Mouse (Mus musculus) G1E (cell line): ENCODE measurements at regions not wholly inside any gene's neighbourhood (a gene's known extent, or its start where the extent isn't known, plus 50 kb on each side); places are given as distances from the start of the nearest gene placed in this dataset.

Experiments
- ATAC-seq: 2 replicates; pipeline ENCODE4 v1.8.0; 2016; ENCODE audit warnings: mild to moderate bottlenecking; ENCODE audit not compliant: insufficient number of reproducible peaks, poor library complexity, low FRiP score, severe bottlenecking; ENCODE audit errors: extremely low read depth
- DNase-seq: peaks from one replicate; pipeline ENCODE4 v3.0.0; 2012; ENCODE audit warnings: low spot score
- H3K27me3 ChIP-seq: 2 replicates; pipeline ENCODE4 v1.6.1; 2012; ENCODE audit warnings: mild to moderate bottlenecking, low read length, inconsistent platforms; ENCODE audit not compliant: insufficient read depth
- H3K36me3 ChIP-seq: replicated peaks from 2 replicates; pipeline ENCODE3; 2012; ENCODE audit warnings: mild to moderate bottlenecking, inconsistent platforms
- H3K4me1 ChIP-seq: 2 replicates; pipeline ENCODE4 v1.6.1; 2012; ENCODE audit warnings: low read depth, low read length, inconsistent platforms, mixed read lengths; ENCODE audit not compliant: insufficient read depth
- H3K4me3 ChIP-seq: 2 replicates; pipeline ENCODE4 v1.5.1; 2012; ENCODE audit warnings: low read depth, mild to moderate bottlenecking, inconsistent platforms, low read length, moderate library complexity, mixed read lengths
- H3K9me3 ChIP-seq: replicated peaks from 2 replicates; pipeline ENCODE4 v1.6.1; 2012; ENCODE audit warnings: inconsistent platforms
- CTCF ChIP-seq: IDR thresholded peaks from 2 replicates; pipeline ENCODE4 v1.5.1; 2012; ENCODE audit warnings: low read depth, low read length, inconsistent platforms, mixed read lengths
- GATA1 ChIP-seq: IDR thresholded peaks from 2 replicates; pipeline ENCODE4 v1.6.1; 2012; ENCODE audit warnings: borderline replicate concordance, low read length, inconsistent platforms, mixed read lengths
- GATA2 ChIP-seq: IDR thresholded peaks from 2 replicates; pipeline ENCODE4 v1.6.1; 2012; ENCODE audit warnings: low read depth, low read length, inconsistent platforms, borderline replicate concordance
- POLR2AphosphoS5 ChIP-seq: IDR thresholded peaks from 2 replicates; pipeline ENCODE4 v1.6.1; 2012; ENCODE audit warnings: low read depth, low read length, inconsistent platforms; ENCODE audit not compliant: insufficient replicate concordance
- TAL1 ChIP-seq: conservative IDR thresholded peaks from 2 replicates; pipeline ENCODE4 v1.6.1; 2012; ENCODE audit warnings: low read depth, low read length, inconsistent platforms, mixed read lengths

GRCm38 (mm10) chr2:146621167-146621566, 109.0 kb upstream of the Ralgapa2 start:
- Histone ChIP-seq H3K9me3 (no peaks in the 10 kb centered on the region), H3K36me3 (no peaks in the 10 kb centered on the region), H3K4me1 (no peaks in the 10 kb centered on the region), H3K27me3 (no peaks in the 10 kb centered on the region), H3K4me3 (no peak overlapping the region)
- no peak; the same call in 1 of the 2 replicates for ATAC-seq
- TF ChIP-seq TAL1 (no peak), GATA2 (no peak), GATA1 (no peak), CTCF (no peak), POLR2AphosphoS5 (no peak)
- no peak for DNase-seq

- Histone ChIP-seq H3K27me3 (no peaks in the 10 kb centered on the region), H3K36me3 (no peaks in the 10 kb centered on the region), H3K9me3 (no peaks in the 10 kb centered on the region), H3K4me1 (no peaks in the 10 kb centered on the region), H3K4me3 (no peak overlapping the region)
- DNase-seq (no peak), ATAC-seq (no peak)
- TF ChIP-seq POLR2AphosphoS5 (no peak), GATA2 (no peak), TAL1 (no peak), GATA1 (no peak), CTCF (no peak)
Observed at GRCm38 (mm10) chr2:146623052-146623451, 110.9 kb upstream of the Ralgapa2 start.

- TF ChIP-seq GATA1 (no peak), TAL1 (no peak), CTCF (no peak), GATA2 (no peak), POLR2AphosphoS5 (no peak)
- Histone ChIP-seq H3K27me3 (no peaks in the 10 kb centered on the region), H3K4me1 (no peaks in the 10 kb centered on the region), H3K36me3 (no peaks in the 10 kb centered on the region), H3K9me3 (no peaks in the 10 kb centered on the region), H3K4me3 (no peak overlapping the region)
- ATAC-seq (no peak), DNase-seq (no peak)
Observed at GRCm38 (mm10) chr2:146624207-146624606, 112.1 kb upstream of the Ralgapa2 start.

DNA sequence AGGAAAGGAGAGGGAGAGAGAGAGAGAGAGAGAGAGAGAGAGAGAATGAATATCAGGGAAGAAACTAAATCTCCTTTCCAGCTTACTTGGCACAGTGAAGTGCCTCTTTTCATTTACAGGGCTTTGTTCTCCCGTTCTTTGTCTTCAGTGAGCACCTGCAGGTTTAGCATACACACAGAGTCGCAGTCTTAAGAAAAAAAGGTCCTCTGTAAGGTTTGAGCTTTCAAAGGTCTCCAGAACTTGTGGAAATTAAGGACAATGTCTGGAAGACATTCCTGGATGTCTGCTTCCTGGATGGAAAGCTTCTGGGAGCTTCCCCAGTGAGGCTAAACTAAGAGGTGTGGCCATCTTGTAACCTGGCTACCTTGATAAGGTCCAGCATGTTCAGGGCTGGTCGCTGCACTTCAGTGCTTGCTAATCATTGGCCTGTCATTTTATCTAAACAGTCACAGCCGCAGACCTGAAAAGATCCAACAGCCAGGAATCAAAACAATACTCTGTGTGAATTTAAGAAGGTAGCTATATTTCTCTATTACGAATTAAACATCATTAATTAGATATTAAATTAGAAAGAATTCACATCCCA, 113.1 kb upstream of the Ralgapa2 start:
- no peak for DNase-seq
- ATAC-seq, result no peak
- no peaks in the 10 kb centered on the region for H3K4me1 ChIP-seq
- H3K27me3 ChIP-seq, result no peaks in the 10 kb centered on the region
- H3K4me3 ChIP-seq, result no peak overlapping the region
- no peaks in the 10 kb centered on the region for H3K9me3 ChIP-seq
- no peaks in the 10 kb centered on the region for H3K36me3 ChIP-seq
- TF ChIP-seq POLR2AphosphoS5, result no peak
- no peak for TF ChIP-seq TAL1
- TF ChIP-seq CTCF, result no peak
- TF ChIP-seq GATA2, result no peak

DNA sequence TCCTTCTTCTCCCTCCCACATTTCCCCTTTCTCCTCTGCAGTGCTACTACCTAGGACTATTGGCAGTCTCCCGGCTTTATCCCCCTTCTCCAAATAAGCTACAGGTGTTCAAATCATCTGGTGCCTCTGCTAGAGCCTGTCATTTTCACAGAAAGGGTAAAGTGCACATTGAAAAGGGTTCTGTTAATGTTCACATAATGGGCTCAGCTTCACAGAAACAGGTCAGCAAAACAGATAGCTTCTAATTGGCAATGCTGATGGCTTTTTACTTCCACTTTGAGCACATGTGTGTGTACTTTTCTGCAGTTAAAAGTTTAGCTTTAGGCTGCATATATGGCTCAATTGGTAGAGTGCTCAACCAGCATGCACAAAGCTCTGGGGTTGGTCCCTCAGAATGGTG, 114.4 kb upstream of the Ralgapa2 start:
- TF ChIP-seq GATA1 (no peak), TAL1 (no peak), POLR2AphosphoS5 (no peak), GATA2 (no peak), CTCF (no peak)

DNA sequence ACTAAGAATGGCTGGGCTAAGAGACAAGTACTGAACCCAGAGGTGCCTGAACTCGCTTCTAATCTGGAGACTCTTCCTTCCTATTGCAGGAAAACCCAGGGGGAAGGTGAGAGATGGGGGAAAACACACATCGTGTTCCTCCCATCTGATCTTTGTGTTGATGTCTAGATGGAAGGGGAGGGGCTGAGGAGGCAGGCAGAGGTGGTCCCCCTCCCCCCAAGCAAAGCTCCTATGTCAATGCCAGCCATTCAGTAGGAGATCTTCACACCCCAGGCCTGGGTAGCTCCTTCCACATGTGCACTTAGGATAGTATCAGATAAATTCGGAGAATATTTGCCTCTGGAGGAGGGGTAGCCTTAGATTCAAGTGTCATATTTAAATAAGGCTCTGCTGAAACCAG, 118.0 kb upstream of the Ralgapa2 start:
- DNase-seq (no peak), ATAC-seq (no peak)
- TF ChIP-seq CTCF (no peak), POLR2AphosphoS5 (no peak), GATA2 (no peak)
- no peak overlapping the region for H3K4me3 ChIP-seq
- H3K36me3 ChIP-seq, result no peaks in the 10 kb centered on the region
- no peaks in the 10 kb centered on the region for H3K27me3 ChIP-seq
- H3K4me1 ChIP-seq, result no peaks in the 10 kb centered on the region
- no peaks in the 10 kb centered on the region for H3K9me3 ChIP-seq

More for the DNA sequence above, 114.4 kb upstream of the Ralgapa2 start:
- Histone ChIP-seq H3K4me3 (no peak overlapping the region), H3K4me1 (no peaks in the 10 kb centered on the region), H3K9me3 (no peaks in the 10 kb centered on the region), H3K36me3 (no peaks in the 10 kb centered on the region), H3K27me3 (no peaks in the 10 kb centered on the region)
- ATAC-seq (no peak), DNase-seq (no peak)

DNA sequence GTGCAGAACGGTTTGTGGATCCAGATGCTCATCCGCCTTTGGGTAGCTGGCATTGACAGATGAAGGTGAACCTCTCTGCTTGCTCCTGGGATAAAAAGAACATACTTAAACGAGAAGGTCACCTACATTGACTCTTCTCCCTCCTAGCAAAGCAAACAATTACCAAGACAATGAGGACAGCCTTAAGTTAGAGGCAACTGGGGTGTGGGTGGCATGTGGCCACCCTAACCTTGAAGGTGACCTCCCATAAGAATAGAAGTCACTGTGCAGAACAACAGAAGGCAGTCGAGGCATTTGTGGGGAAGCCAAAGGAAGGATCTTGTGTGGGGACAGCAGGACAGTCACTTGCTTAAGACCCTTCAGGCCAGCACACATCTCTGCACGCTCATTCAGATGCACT, 119.0 kb upstream of the Ralgapa2 start:
- no peaks in the 10 kb centered on the region for H3K27me3 ChIP-seq
- H3K4me3 ChIP-seq, result no peak overlapping the region
- no peaks in the 10 kb centered on the region for H3K4me1 ChIP-seq
- DNase-seq, result no peak
- H3K36me3 ChIP-seq, result no peaks in the 10 kb centered on the region
- no peak for ATAC-seq
- H3K9me3 ChIP-seq, result no peaks in the 10 kb centered on the region
- no peak for TF ChIP-seq GATA2
- TF ChIP-seq TAL1, result no peak
- no peak for TF ChIP-seq CTCF
- TF ChIP-seq POLR2AphosphoS5, result no peak
- no peak for TF ChIP-seq GATA1
